In genomic region chr7:82581802-82582201, GRCm38 (mm10) we compare ENCODE assay signal across 23 mouse cellular contexts.
A peak's percentile ranks its signal among the peaks of the same experiment; 100 is the strongest.
DNase-seq lines count a peak whose midpoint lies in the region; ATAC-seq and TF ChIP-seq lines count a peak whose summit lies in the region.
"Had no signal": no experiment of that assay in that cellular context is flagged by ENCODE, and none has a peak within 500 bp of the region (broad histone marks: within the 10 kb centered on the region; RNA-seq: fewer than 3 reads in every experiment).

No protein-coding gene starts in this region.

- no peak overlapping the region for H3K27ac ChIP-seq in hindbrain, postnatal 0 days
- no peak overlapping the region for H3K27ac ChIP-seq in hindbrain, embryonic 12.5 days
- H3K27ac ChIP-seq in CH12.LX (ENCODE audit: insufficient read depth, low read depth), result no peak overlapping the region
- H3K27ac ChIP-seq in neural tube, embryonic 15.5 days (replicated peaks), result no peak overlapping the region
- H3K27ac ChIP-seq: embryonic facial prominence, embryonic 10.5 days; embryonic facial prominence, embryonic 12.5 days; forebrain, embryonic 13.5 days; forebrain, embryonic 15.5 days had no signal

- 0 out of 2 replicates have a peak, but pooled peaks have one; percentile 13 for TF ChIP-seq CTCF in hindbrain, postnatal 0 days (IDR thresholded peaks at IDR 0.05; ENCODE audit: low read depth)
- TF ChIP-seq CTCF in CH12.LX (conservative IDR thresholded peaks at IDR 0.05 in 1 of 2, IDR thresholded peaks at IDR 0.05 in 1 of 2; ENCODE audit: low read depth in 2 of 2, low read length in 2 of 2), result peak in 1 of 2 experiments; percentile 29; a peak in 2 of 4 replicates

- no peak for TF ChIP-seq EP300 in CH12.LX (IDR thresholded peaks at IDR 0.05; ENCODE audit: low read length)

- no peaks in the 10 kb centered on the region for H3K79me2 ChIP-seq in CH12.LX (replicated peaks; ENCODE audit: control insufficient read depth, extremely low read depth, insufficient read depth, poor library complexity, severe bottlenecking)

- ATAC-seq in hindbrain, postnatal 0 days, result no peak
- ATAC-seq in hindbrain, embryonic 12.5 days (ENCODE audit: low FRiP score), result no peak
- peak; percentile 55; the same call in 1 of the 2 replicates for ATAC-seq in granulocyte monocyte progenitor cell, adult 5-6 weeks (replicated peaks; ENCODE audit: poor library complexity, severe bottlenecking)
- no peak for ATAC-seq in neural tube, embryonic 15.5 days (ENCODE audit: low FRiP score)
- ATAC-seq: CD4-positive, CD25-positive, alpha-beta regulatory T cell, adult 4 months; forebrain, embryonic 13.5 days; forebrain, embryonic 15.5 days; forebrain, postnatal 0 days had no signal

- dilution Hi-C loops in CH12.LX (cut with MboI; ENCODE audit: extremely low pct_ligation_motif_present, extremely low pct_unique_long_range_greater_than_20kb, low sequenced_read_pairs), result no loop called here

- H3K4me2 ChIP-seq in hindbrain, postnatal 0 days (ENCODE audit: low read depth, low read length), result no peak overlapping the region
- H3K4me2 ChIP-seq in hindbrain, embryonic 12.5 days (replicated peaks), result no peak overlapping the region
- H3K4me2 ChIP-seq in CH12.LX (ENCODE audit: insufficient read depth, low read depth, poor library complexity, severe bottlenecking), result peak overlapping the region; percentile 13; the same call in 1 of the 2 replicates
- H3K4me2 ChIP-seq in neural tube, embryonic 15.5 days, result no peak overlapping the region
- H3K4me2 ChIP-seq: embryonic facial prominence, embryonic 12.5 days; forebrain, embryonic 13.5 days; forebrain, embryonic 15.5 days had no signal

- no peak for TF ChIP-seq POLR2A in CH12.LX (IDR thresholded peaks at IDR 0.05; ENCODE audit: low read depth, low read length)

- TF ChIP-seq RAD21 in CH12.LX (IDR thresholded peaks at IDR 0.05; ENCODE audit: low read depth, low read length), result peak; percentile 2

- no peaks in the 10 kb centered on the region for H3K36me3 ChIP-seq in hindbrain, postnatal 0 days (ENCODE audit: insufficient read depth, low read length)
- H3K36me3 ChIP-seq in hindbrain, embryonic 12.5 days, result no peaks in the 10 kb centered on the region
- H3K36me3 ChIP-seq in CH12.LX (replicated peaks in 1 of 2; ENCODE audit: control insufficient read depth in 1 of 2, insufficient read depth in 1 of 2, low read length in 1 of 2), result no peaks in the 10 kb centered on the region
- no peaks in the 10 kb centered on the region for H3K36me3 ChIP-seq in neural tube, embryonic 15.5 days
- H3K36me3 ChIP-seq: embryonic facial prominence, embryonic 10.5 days; embryonic facial prominence, embryonic 12.5 days; forebrain, embryonic 15.5 days had no signal

- H3K9ac ChIP-seq in hindbrain, postnatal 0 days (replicated peaks; ENCODE audit: low read length), result no peak overlapping the region
- H3K9ac ChIP-seq in hindbrain, embryonic 12.5 days, result no peak overlapping the region
- no peak overlapping the region for H3K9ac ChIP-seq in CH12.LX (ENCODE audit: insufficient read depth, low read depth)
- H3K9ac ChIP-seq in neural tube, embryonic 15.5 days (replicated peaks), result no peak overlapping the region
- H3K9ac ChIP-seq: embryonic facial prominence, embryonic 12.5 days; forebrain, embryonic 13.5 days; forebrain, embryonic 15.5 days; forebrain, postnatal 0 days had no signal

- H3K27me3 ChIP-seq in hindbrain, postnatal 0 days (ENCODE audit: insufficient read depth, low read length), result no peaks in the 10 kb centered on the region
- H3K27me3 ChIP-seq in hindbrain, embryonic 12.5 days, result no peaks in the 10 kb centered on the region
- no peaks in the 10 kb centered on the region for H3K27me3 ChIP-seq in CH12.LX (replicated peaks)
- H3K27me3 ChIP-seq in neural tube, embryonic 15.5 days (replicated peaks), result no peaks in the 10 kb centered on the region
- H3K27me3 ChIP-seq: embryonic facial prominence, embryonic 12.5 days; forebrain, embryonic 13.5 days; forebrain, embryonic 15.5 days had no signal

- 72% methylated on average over 5 of the region's 5 CpGs for WGBS in hindbrain, postnatal 0 days
- WGBS in hindbrain, embryonic 12.5 days, result 68% methylated on average over 5 of the region's 5 CpGs
- WGBS in neural tube, embryonic 15.5 days, result 73% methylated on average over 5 of the region's 5 CpGs

- H3K9me3 ChIP-seq in hindbrain, postnatal 0 days (ENCODE audit: low read length), result no peaks in the 10 kb centered on the region
- H3K9me3 ChIP-seq in hindbrain, embryonic 12.5 days (replicated peaks), result no peaks in the 10 kb centered on the region
- H3K9me3 ChIP-seq in CH12.LX (replicated peaks; ENCODE audit: low read length), result no peaks in the 10 kb centered on the region
- no peaks in the 10 kb centered on the region for H3K9me3 ChIP-seq in neural tube, embryonic 15.5 days (replicated peaks)
- H3K9me3 ChIP-seq: embryonic facial prominence, embryonic 10.5 days; embryonic facial prominence, embryonic 12.5 days; forebrain, embryonic 13.5 days; forebrain, embryonic 15.5 days had no signal

- no peak for DNase-seq in hindbrain, postnatal 0 days (ENCODE audit: low spot score)
- DNase-seq in A20 (ENCODE audit: low read depth, low spot score) (peak; percentile 10), CH12.LX (ENCODE audit: extremely low read depth) (peak; percentile 10)
- no peak for DNase-seq in cerebellum, adult 8-10 months
- no peak for DNase-seq in cerebellum, postnatal 36 days
- DNase-seq: adrenal gland, adult 2 months; adrenal gland, postnatal 10 days; adrenal gland, postnatal 25 days; B cell, adult 2 months; cerebellum, adult 11 months; cerebellum, adult 18-20 months; cerebellum, adult 9-10 months; cerebellum, postnatal 10 days; cerebellum, postnatal 25 days; forebrain, postnatal 0 days had no signal

- H3K4me1 ChIP-seq in hindbrain, postnatal 0 days (ENCODE audit: insufficient read depth, low read length), result no peaks in the 10 kb centered on the region
- 0 out of 2 replicates have a peak, but pooled peaks cover 2% of the 10 kb centered on the region for H3K4me1 ChIP-seq in hindbrain, embryonic 12.5 days
- no peaks in the 10 kb centered on the region for H3K4me1 ChIP-seq in CH12.LX (ENCODE audit: control insufficient read depth in 1 of 2, insufficient read depth in 2 of 2)
- H3K4me1 ChIP-seq in neural tube, embryonic 15.5 days, result no peaks in the 10 kb centered on the region
- H3K4me1 ChIP-seq: forebrain, embryonic 13.5 days; forebrain, embryonic 15.5 days had no signal

- no peak overlapping the region for H3K4me3 ChIP-seq in hindbrain, postnatal 0 days (ENCODE audit: low read length)
- no peak overlapping the region for H3K4me3 ChIP-seq in hindbrain, embryonic 12.5 days
- H3K4me3 ChIP-seq in CH12.LX (replicated peaks in 1 of 3; ENCODE audit: low read depth in 2 of 3, low read length in 2 of 3, poor library complexity in 1 of 3), result no peak overlapping the region
- no peak overlapping the region for H3K4me3 ChIP-seq in neural tube, embryonic 15.5 days (replicated peaks)
- H3K4me3 ChIP-seq: embryonic facial prominence, embryonic 10.5 days; embryonic facial prominence, embryonic 12.5 days; forebrain, embryonic 13.5 days; forebrain, embryonic 15.5 days had no signal

- in situ Hi-C loops in CH12.LX (cut with MboI; ENCODE audit: low pct_ligation_motif_present, low pct_unique_long_range_greater_than_20kb, low sequenced_read_pairs), result no loop called here

TF ChIP-seq in CH12.LX, 34 proteins besides CTCF, POLR2A, EP300 and RAD21:
- TF ChIP-seq MYC (IDR thresholded peaks at IDR 0.05; ENCODE audit: low read depth, low read length), result no peak
- TF ChIP-seq TBP (conservative IDR thresholded peaks at IDR 0.05; ENCODE audit: low read depth, low read length), result no peak
- TF ChIP-seq HCFC1 (IDR thresholded peaks at IDR 0.05; ENCODE audit: low read depth, low read length), result no peak
- no peak for TF ChIP-seq ZNF384 (IDR thresholded peaks at IDR 0.05; ENCODE audit: low read depth, low read length)
- TF ChIP-seq GABPA (IDR thresholded peaks at IDR 0.05; ENCODE audit: insufficient replicate concordance, low read depth, low read length), result no peak
- TF ChIP-seq MAFK (IDR thresholded peaks at IDR 0.05; ENCODE audit: insufficient replicate concordance, low read length), result no peak
- TF ChIP-seq USF2 (conservative IDR thresholded peaks at IDR 0.05; ENCODE audit: low read depth, low read length), result no peak
- no peak for TF ChIP-seq SMC3 (IDR thresholded peaks at IDR 0.05; ENCODE audit: low read depth, low read length)
- TF ChIP-seq IRF4 (IDR thresholded peaks at IDR 0.05; ENCODE audit: low read depth, low read length), result no peak
- TF ChIP-seq UBTF (IDR thresholded peaks at IDR 0.05; ENCODE audit: low read depth, low read length), result no peak
- TF ChIP-seq NRF1 (IDR thresholded peaks at IDR 0.05; ENCODE audit: low read depth, low read length), result no peak
- TF ChIP-seq JUND (conservative IDR thresholded peaks at IDR 0.05; ENCODE audit: low read depth, low read length), result no peak
- no peak for TF ChIP-seq RCOR1 (conservative IDR thresholded peaks at IDR 0.05; ENCODE audit: low read depth, low read length)

Comparison
In these comparisons a context has a peak if more than half of its experiments do, and no peak if none do; other contexts are left out.
1. DNase-seq: peak in A20 (single experiment) and CH12.LX (single experiment); none in hindbrain, postnatal 0 days (single experiment), cerebellum, adult 8-10 months (single experiment) and cerebellum, postnatal 36 days (0 of 2).